Mouse (Mus musculus) ES-E14 (cell line): ENCODE measurements at regions not wholly inside any gene's neighbourhood (a gene's known extent, or its start where the extent isn't known, plus 50 kb on each side); places are given as distances from the start of the nearest gene placed in this dataset.

ENCODE experiments used
- DNase-seq: peaks from one replicate; pipeline ENCODE4 v3.0.0-alpha.2; 2013; ENCODE audit warnings: low read depth, low spot score
- H3K27ac ChIP-seq: 2 replicates; pipeline ENCODE4 v1.5.1; 2012; ENCODE audit warnings: low read depth, mild to moderate bottlenecking, low read length, moderate library complexity, mixed read lengths; ENCODE audit not compliant: poor library complexity, insufficient read depth, severe bottlenecking
- H3K36me3 ChIP-seq: 2 replicates; pipeline ENCODE4 v1.6.1; 2012; ENCODE audit warnings: mild to moderate bottlenecking, low read length, moderate library complexity, mixed read lengths; ENCODE audit not compliant: control insufficient read depth, poor library complexity, insufficient read depth, severe bottlenecking
- H3K4me1 ChIP-seq, 2 experiments: fragments of 150-350 bp in 1 of 2; sonication (generic) in 1 of 2; 2 replicates each; pipeline ENCODE4 v1.6.1; 2012; ENCODE audit warnings: low read length in 2 of 2, mild to moderate bottlenecking in 1 of 2, mixed read lengths in 1 of 2; ENCODE audit not compliant: control insufficient read depth in 2 of 2, insufficient read depth in 2 of 2, poor library complexity in 1 of 2
- H3K4me3 ChIP-seq, 2 experiments: fragments of 150-350 bp in 1 of 2; sonication (generic) in 1 of 2; 2 replicates each; pipeline ENCODE4 v1.5.1; 2012; ENCODE audit warnings: low read length in 2 of 2, low read depth in 1 of 2, mild to moderate bottlenecking in 1 of 2, mixed read lengths in 1 of 2; ENCODE audit not compliant: insufficient read depth in 1 of 2, poor library complexity in 1 of 2, severe bottlenecking in 1 of 2
- H3K9ac ChIP-seq: 2 replicates; pipeline ENCODE4 v1.6.1; 2012; ENCODE audit warnings: low read depth, mild to moderate bottlenecking, low read length, mixed read lengths; ENCODE audit not compliant: poor library complexity, insufficient read depth, severe bottlenecking
- H3K9me3 ChIP-seq: fragments of 150-350 bp; sonication (generic); 2 replicates; pipeline ENCODE4 v1.6.1; 2012; ENCODE audit warnings: low read depth, mild to moderate bottlenecking, low read length; ENCODE audit not compliant: control insufficient read depth, insufficient read depth
- CHD2 ChIP-seq: IDR thresholded peaks from 2 replicates; pipeline ENCODE4 v1.6.1; 2014; ENCODE audit warnings: mild to moderate bottlenecking, low read depth, low read length, inconsistent platforms
- HCFC1 ChIP-seq: IDR thresholded peaks from 2 replicates; pipeline ENCODE4 v1.6.1; 2012; ENCODE audit warnings: low read length, inconsistent platforms, borderline replicate concordance; ENCODE audit not compliant: insufficient read depth
- MAFK ChIP-seq: IDR thresholded peaks from 2 replicates; pipeline ENCODE4 v1.6.1; 2014; ENCODE audit warnings: mild to moderate bottlenecking, low read depth, low read length, inconsistent platforms; ENCODE audit not compliant: insufficient read depth
- ZC3H11A ChIP-seq: IDR thresholded peaks from 2 replicates; pipeline ENCODE4 v1.6.1; 2012; ENCODE audit warnings: low read depth, mild to moderate bottlenecking, inconsistent platforms, low read length, borderline replicate concordance
- ZNF384 ChIP-seq: IDR thresholded peaks from 2 replicates; pipeline ENCODE4 v1.6.1; 2012; ENCODE audit warnings: low read depth, low read length, inconsistent platforms
- in situ Hi-C, 2 experiments: fragments of 600-800 bp; cut with MboI; formaldehyde crosslinking; loops; one replicate each; pipeline ENCODE4 v1.15.1; 2025; ENCODE audit warnings: low sequenced_read_pairs in 2 of 2, inconsistent platforms in 1 of 2; ENCODE audit not compliant: unreplicated experiment in 2 of 2

DNA sequence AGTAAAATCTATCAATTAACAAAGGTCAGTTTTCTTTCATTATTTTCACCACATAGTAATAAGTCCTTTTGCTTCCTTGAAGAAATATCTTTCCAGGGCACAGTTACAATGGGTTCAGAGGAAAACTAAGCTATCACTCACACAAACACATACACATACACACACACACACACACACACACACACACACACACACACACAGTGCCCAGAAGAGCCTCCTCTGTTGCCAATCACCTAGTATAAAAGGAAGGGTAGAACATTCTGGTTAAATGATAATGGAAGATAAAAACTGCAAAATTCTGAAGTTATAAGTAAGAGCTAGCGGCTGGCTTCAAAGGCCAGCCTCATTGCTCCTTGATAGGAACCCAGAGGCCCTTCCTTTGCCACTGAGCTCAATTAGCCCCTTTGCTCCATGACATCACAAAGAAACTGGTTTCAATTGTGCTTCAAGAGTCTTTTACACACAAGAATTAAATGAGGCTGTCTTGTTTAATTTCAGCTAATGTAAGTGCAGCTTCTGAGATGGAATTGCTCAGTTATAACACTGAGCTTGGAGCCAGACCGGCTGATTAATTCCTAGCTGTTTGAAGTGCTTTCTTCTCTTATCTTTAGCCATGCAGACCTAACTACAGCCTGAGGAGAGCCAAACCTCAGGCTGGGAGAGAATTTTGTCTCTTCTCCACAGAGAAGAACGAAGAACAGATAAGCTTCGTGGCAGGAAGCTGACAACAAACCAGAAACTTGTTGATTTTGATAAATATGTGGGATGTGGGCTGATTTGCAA lies 262.1 kb downstream of the Pdha2 start:
- Histone ChIP-seq H3K36me3 (no peaks in the 10 kb centered on the region), H3K9ac (no peak overlapping the region), H3K4me1 (no peaks in the 10 kb centered on the region), H3K27ac (no peak overlapping the region), H3K4me3 (no peak overlapping the region), H3K9me3 (no peaks in the 10 kb centered on the region)
- in situ Hi-C loops = no loop called here
- no peak for DNase-seq
- TF ChIP-seq CHD2 (no peak), ZNF384 (no peak), HCFC1 (no peak), ZC3H11A (no peak), MAFK (no peak)

DNA sequence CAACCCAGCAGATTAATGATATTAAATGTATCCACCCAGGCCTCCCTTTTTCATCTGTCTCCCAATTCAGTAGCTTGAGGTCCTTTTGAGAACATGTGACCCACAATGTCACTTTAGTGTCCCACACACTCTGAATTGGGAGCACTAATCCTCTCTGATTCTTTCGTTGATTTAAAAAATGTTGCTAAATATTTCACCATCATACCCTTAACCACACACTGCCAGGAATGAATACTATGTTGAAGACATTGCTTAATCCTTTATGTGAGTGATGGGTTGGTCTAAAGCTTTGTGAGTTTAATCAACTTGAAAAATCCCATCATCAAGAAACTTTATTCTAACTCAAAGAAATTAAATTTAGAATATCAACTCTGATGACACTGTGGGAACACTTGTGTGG lies 269.7 kb downstream of the Pdha2 start:
- TF ChIP-seq MAFK (no peak), ZC3H11A (no peak), HCFC1 (no peak), ZNF384 (no peak), CHD2 (no peak)
- H3K4me3 ChIP-seq = no peak overlapping the region
- in situ Hi-C loops = no loop called here

DNA sequence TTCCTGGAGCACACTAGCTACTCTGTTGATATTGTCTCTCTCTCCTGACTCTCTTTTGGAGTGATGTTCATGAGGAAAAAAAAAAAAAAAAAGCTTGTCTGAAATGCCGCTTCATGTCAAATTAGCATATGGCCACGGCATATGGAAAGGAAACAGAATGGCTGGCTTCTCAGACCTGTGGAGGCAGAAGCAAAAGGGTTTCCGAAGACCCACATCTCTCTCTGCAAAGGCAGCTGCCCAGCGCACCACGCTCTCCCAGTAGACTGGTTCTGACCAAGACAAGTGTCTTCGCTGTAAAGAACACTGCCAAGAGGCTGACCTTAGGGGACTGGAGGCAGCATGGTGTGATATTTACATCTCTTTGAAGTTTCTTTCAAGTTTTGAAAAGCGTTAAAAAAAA lies 270.3 kb downstream of the Pdha2 start:
- Histone ChIP-seq H3K9ac (no peak overlapping the region), H3K4me1 (no peaks in the 10 kb centered on the region), H3K4me3 (no peak overlapping the region), H3K36me3 (no peaks in the 10 kb centered on the region), H3K9me3 (no peaks in the 10 kb centered on the region), H3K27ac (no peak overlapping the region)
- TF ChIP-seq MAFK (no peak), HCFC1 (no peak), ZC3H11A (no peak), ZNF384 (no peak), CHD2 (no peak)
- in situ Hi-C loops = no loop called here
- DNase-seq = no peak

More for the DNA sequence above, 269.7 kb downstream of the Pdha2 start:
- no peaks in the 10 kb centered on the region for H3K4me1 ChIP-seq
- DNase-seq = no peak
- H3K36me3 ChIP-seq = no peaks in the 10 kb centered on the region
- no peak overlapping the region for H3K9ac ChIP-seq
- H3K9me3 ChIP-seq = no peaks in the 10 kb centered on the region
- no peak overlapping the region for H3K27ac ChIP-seq

- Histone ChIP-seq H3K4me1 (no peaks in the 10 kb centered on the region), H3K27ac (no peak overlapping the region)
- in situ Hi-C loops = no loop called here
These were observed 270.8 kb downstream of the Pdha2 start for GRCm38 (mm10) chr3:140941316-140941715.

More at GRCm38 (mm10) chr3:140941316-140941715, 270.8 kb downstream of the Pdha2 start:
- Histone ChIP-seq H3K9me3 (no peaks in the 10 kb centered on the region), H3K9ac (no peak overlapping the region), H3K36me3 (no peaks in the 10 kb centered on the region), H3K4me3 (no peak overlapping the region)
- TF ChIP-seq ZNF384 (no peak), MAFK (no peak), ZC3H11A (no peak), CHD2 (no peak), HCFC1 (no peak)
- DNase-seq = no peak
